Mouse (Mus musculus) urinary bladder, adult 18-20 months (tissue): ENCODE data around the gene Il12b.
"Not testable (repeated sequence)": the region's sequence is repeated elsewhere in the genome, so short reads cannot be mapped to it uniquely, and the experiment has no call there.

ENCODE experiments used
- DNase-seq, 2 experiments: peaks; one replicate each; pipeline ENCODE4 v3.0.0; 2022; ENCODE audit warnings: low spot score in 2 of 2, mixed read lengths in 2 of 2

The Il12b gene

GRCm38 (mm10) chr11:44412276-44412675 is 12.4 kb downstream of the Il12b start:
- no peak for DNase-seq

GRCm38 (mm10) chr11:44413371-44413770 is 13.5 kb downstream of the Il12b start:
- no peak for DNase-seq

GRCm38 (mm10) chr11:44414605-44415004 is 14.7 kb downstream of the Il12b start:
- no peak for DNase-seq

GRCm38 (mm10) chr11:44417403-44417802 is 17.5 kb downstream of the Il12b start:
- DNase-seq = no peak

GRCm38 (mm10) chr11:44422337-44423111 is 22.7 kb downstream of the Il12b start:
- DNase-seq = no peak

GRCm38 (mm10) chr11:44423261-44423660 is 23.4 kb downstream of the Il12b start:
- DNase-seq = no peak

- DNase-seq = no peak
Measured at GRCm38 (mm10) chr11:44423955-44424354, 24.1 kb downstream of the Il12b start.

GRCm38 (mm10) chr11:44425006-44425405 is 25.1 kb downstream of the Il12b start:
- DNase-seq = no peak

GRCm38 (mm10) chr11:44425626-44426025 is 25.8 kb downstream of the Il12b start:
- DNase-seq = no peak

- no peak for DNase-seq
Measured at GRCm38 (mm10) chr11:44427951-44428350, 28.1 kb downstream of the Il12b start.

- DNase-seq = no peak
Measured at GRCm38 (mm10) chr11:44430036-44430435, 30.2 kb downstream of the Il12b start.

- no peak for DNase-seq
Measured at GRCm38 (mm10) chr11:44437786-44438185, 37.9 kb downstream of the Il12b start.

GRCm38 (mm10) chr11:44451046-44451445 is 51.2 kb downstream of the Il12b start:
- no peak for DNase-seq

- not testable (repeated sequence) for DNase-seq
Measured at GRCm38 (mm10) chr11:44452016-44452415, 52.2 kb downstream of the Il12b start.

GRCm38 (mm10) chr11:44453423-44453822 is 53.6 kb downstream of the Il12b start:
- peak; percentile 4 to 11 for DNase-seq

GRCm38 (mm10) chr11:44461493-44461892 is 61.6 kb downstream of the Il12b start:
- no peak for DNase-seq
